Mouse (Mus musculus): ENCODE data around the gene Nmu. TPM values are rescaled to one million over a fixed set of nuclear protein-coding genes. Genes with fewer than 3 reads are reported as not detected.

Nmu gene
- 1.1 and 2.7 TPM in 2 replicates for polyA plus RNA-seq (2014; fragmentation: Nextera tagmentation; extraction: Ambion mirVana)

DNA sequence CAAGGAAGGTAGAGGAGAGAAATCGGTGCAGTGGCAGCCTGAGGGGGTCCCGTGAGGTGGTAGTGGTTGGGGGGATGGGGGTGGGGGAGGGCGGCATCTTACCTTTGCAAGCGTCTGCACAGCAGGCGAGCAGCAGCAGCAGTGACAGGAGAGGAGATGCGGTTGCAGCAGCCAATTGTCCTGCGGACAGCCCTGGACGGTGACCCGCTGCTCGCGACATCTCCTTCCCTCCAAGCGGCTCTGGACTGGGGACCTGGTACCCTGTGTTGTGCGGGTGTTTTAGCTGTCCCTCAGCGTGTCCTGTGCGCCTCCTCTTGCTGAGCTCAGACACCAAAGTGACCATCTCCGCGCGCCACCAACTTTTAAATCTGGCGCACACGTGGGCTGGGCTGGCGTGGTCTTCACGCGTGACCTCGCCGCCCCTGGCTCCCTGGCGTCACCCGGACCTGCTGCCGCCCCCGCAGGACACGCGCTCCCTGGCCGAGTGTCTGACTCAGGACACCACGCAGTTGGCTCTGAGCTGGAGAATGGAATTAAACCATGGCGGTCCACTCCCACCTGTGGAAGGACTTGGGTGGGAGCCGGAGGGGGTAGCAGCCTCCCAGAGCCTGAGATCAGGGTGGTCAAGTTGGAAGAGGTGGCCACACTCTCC is at the start of gene Nmu:
TSS of gene Nmu (minus strand) at position 336 of the 652 bp plus-strand sequence.
- Histone ChIP-seq H3K27ac (ENCODE audit: low read depth, low read length) (no peak within 1 kb of the TSS), H3K27me3 (ENCODE audit: control insufficient read depth, insufficient read depth, low read length) (peaks cover 6% of the 10 kb centered on the region; the same call in 1 of the 2 replicates), H3K9ac (replicated peaks; ENCODE audit: low read depth, low read length) (no peak within 1 kb of the TSS), H3K4me3 (ENCODE audit: low read depth, low read length) (peak within 1 kb of the TSS; percentile 26), H3K36me3 (ENCODE audit: control insufficient read depth, insufficient read depth, low read length) (no peaks in the 10 kb centered on the region), H3K4me1 (ENCODE audit: control insufficient read depth, insufficient read depth, low read length) (0 out of 2 replicates have a peak, but pooled peaks cover 4% of the 10 kb centered on the region), H3K4me2 (ENCODE audit: low read depth, low read length) (peak within 1 kb of the TSS; percentile 56), H3K9me3 (ENCODE audit: control insufficient read depth, low read length) (no peaks in the 10 kb centered on the region)
- WGBS = 7% methylated on average over 34 of the region's 35 CpGs
- ATAC-seq (ENCODE audit: low read depth) = no peak

DNA sequence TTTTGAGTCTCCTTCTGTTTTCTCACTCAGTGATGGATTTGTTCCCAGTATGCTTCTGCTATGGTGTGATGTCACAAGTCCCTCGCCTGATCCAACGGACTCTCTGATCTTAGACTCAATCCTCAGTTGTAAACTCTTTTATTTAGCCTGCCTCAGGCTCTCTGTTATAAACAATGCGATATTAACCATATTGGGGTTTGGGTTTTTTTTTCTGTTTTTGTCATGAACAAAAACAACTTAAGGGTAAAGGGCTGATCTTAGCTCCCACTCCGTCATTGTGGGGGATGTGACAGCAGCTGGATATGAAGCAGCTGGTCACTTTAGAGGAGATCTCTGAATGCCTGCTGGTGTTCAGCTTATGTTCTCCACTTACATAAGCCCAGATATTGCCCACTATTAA is 48.1 kb upstream of the Nmu start:
- H3K9ac ChIP-seq (replicated peaks; ENCODE audit: low read depth, low read length) = no peak overlapping the region
- H3K27ac ChIP-seq (ENCODE audit: low read depth, low read length) = no peak overlapping the region
- no peaks in the 10 kb centered on the region for H3K9me3 ChIP-seq (ENCODE audit: control insufficient read depth, low read length)
- no peak for ATAC-seq (ENCODE audit: low read depth)
- H3K4me3 ChIP-seq (ENCODE audit: low read depth, low read length) = no peak overlapping the region
- no peaks in the 10 kb centered on the region for H3K27me3 ChIP-seq (ENCODE audit: control insufficient read depth, insufficient read depth, low read length)
- no peaks in the 10 kb centered on the region for H3K4me1 ChIP-seq (ENCODE audit: control insufficient read depth, insufficient read depth, low read length)
- H3K36me3 ChIP-seq (ENCODE audit: control insufficient read depth, insufficient read depth, low read length) = no peaks in the 10 kb centered on the region
- no peak overlapping the region for H3K4me2 ChIP-seq (ENCODE audit: low read depth, low read length)
- WGBS = 91% methylated on average over 4 of the region's 4 CpGs

DNA sequence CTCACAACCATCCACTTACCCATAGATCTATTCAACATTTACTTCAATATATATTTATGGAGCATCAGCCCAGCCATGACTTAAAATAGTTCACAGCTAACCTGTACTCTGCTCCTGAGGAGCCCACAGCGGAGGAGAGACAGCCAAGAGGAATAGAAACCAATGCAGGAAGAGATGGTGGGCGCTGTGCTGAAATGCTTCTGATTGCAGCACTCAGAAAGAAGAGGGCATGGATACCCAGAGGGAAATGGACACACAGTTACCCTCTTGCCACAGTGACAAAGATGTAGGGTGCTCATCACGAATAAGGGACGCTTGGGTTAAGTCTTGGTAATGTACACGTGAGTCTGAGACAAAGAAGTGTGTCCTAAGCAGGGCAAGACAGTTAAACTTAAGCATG is 30.8 kb upstream of the Nmu start:
- H3K4me3 ChIP-seq (ENCODE audit: low read depth, low read length) = no peak overlapping the region
- no peaks in the 10 kb centered on the region for H3K36me3 ChIP-seq (ENCODE audit: control insufficient read depth, insufficient read depth, low read length)
- no peak overlapping the region for H3K9ac ChIP-seq (replicated peaks; ENCODE audit: low read depth, low read length)
- no peaks in the 10 kb centered on the region for H3K4me1 ChIP-seq (ENCODE audit: control insufficient read depth, insufficient read depth, low read length)
- 93% methylated on average over 5 of the region's 5 CpGs for WGBS
- no peak overlapping the region for H3K4me2 ChIP-seq (ENCODE audit: low read depth, low read length)
- no peak overlapping the region for H3K27ac ChIP-seq (ENCODE audit: low read depth, low read length)
- no peaks in the 10 kb centered on the region for H3K27me3 ChIP-seq (ENCODE audit: control insufficient read depth, insufficient read depth, low read length)
- no peak for ATAC-seq (ENCODE audit: low read depth)
- H3K9me3 ChIP-seq (ENCODE audit: control insufficient read depth, low read length) = no peaks in the 10 kb centered on the region

DNA sequence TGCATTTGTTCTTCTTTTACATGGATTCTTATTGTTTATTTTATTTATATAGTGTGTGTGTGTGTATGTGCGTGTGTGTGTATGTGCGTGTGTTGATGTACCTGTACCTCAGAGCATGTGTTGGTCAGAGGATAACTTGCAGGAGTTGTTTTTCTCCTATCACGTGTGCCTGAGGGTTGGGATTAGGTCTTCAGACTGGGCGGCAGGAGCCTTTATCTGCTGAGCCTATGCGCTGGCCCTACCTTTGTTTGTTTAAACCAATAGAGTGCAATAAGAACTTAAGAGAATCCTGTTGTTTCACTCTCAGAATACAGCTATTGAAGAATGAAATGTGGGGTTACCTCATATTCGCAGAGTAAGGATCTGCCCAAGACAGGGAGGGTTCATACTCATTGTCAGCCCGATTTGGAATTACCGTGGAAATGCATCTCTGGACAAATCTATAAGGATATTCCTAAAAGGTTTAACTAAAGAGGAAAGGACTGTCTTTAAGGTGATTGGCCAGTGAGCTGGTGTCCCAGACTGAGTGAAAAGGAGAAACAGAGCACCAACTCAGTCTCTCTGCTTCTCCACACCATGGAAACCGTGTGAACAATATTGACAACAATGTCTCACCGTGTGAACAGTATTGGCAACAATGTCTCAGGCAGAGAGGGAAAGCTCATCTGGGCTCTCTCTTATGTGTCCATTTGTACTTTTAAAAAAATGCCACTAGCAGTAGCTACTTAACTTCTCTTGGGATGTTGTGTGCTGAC is 25.6 kb upstream of the Nmu start:
- no peak overlapping the region for H3K27ac ChIP-seq (ENCODE audit: low read depth, low read length)
- H3K27me3 ChIP-seq (ENCODE audit: control insufficient read depth, insufficient read depth, low read length) = no peaks in the 10 kb centered on the region
- no peaks in the 10 kb centered on the region for H3K9me3 ChIP-seq (ENCODE audit: control insufficient read depth, low read length)
- H3K36me3 ChIP-seq (ENCODE audit: control insufficient read depth, insufficient read depth, low read length) = no peaks in the 10 kb centered on the region
- no peak for ATAC-seq (ENCODE audit: low read depth)
- WGBS = 86% methylated on average over 10 of the region's 10 CpGs
- H3K9ac ChIP-seq (replicated peaks; ENCODE audit: low read depth, low read length) = no peak overlapping the region
- no peak overlapping the region for H3K4me3 ChIP-seq (ENCODE audit: low read depth, low read length)
- H3K4me1 ChIP-seq (ENCODE audit: control insufficient read depth, insufficient read depth, low read length) = no peaks in the 10 kb centered on the region
- no peak overlapping the region for H3K4me2 ChIP-seq (ENCODE audit: low read depth, low read length)

DNA sequence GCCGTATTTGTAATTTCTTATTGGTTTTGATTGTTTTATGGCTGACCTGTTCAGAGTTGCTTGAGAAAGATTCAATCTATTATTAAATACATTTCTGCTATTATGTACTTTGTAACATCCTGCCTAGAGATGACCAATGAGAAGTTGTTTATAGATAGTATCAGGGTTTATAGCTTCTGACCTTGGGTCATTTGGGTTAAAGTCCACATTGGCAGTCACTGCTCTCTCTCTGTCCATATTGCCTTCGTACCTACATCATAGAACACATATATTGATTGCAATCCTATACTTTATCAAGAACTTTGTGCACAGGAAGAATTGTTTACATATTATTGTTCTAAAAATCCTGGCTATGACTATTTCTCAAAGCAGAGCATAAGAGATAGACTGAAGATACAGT is 24.9 kb upstream of the Nmu start:
- Histone ChIP-seq H3K27ac (ENCODE audit: low read depth, low read length) (no peak overlapping the region), H3K4me2 (ENCODE audit: low read depth, low read length) (no peak overlapping the region), H3K4me1 (ENCODE audit: control insufficient read depth, insufficient read depth, low read length) (no peaks in the 10 kb centered on the region), H3K36me3 (ENCODE audit: control insufficient read depth, insufficient read depth, low read length) (no peaks in the 10 kb centered on the region), H3K4me3 (ENCODE audit: low read depth, low read length) (no peak overlapping the region), H3K9ac (replicated peaks; ENCODE audit: low read depth, low read length) (no peak overlapping the region), H3K9me3 (ENCODE audit: control insufficient read depth, low read length) (no peaks in the 10 kb centered on the region), H3K27me3 (ENCODE audit: control insufficient read depth, insufficient read depth, low read length) (no peaks in the 10 kb centered on the region)
- 98% methylated on average over 2 of the region's 2 CpGs for WGBS
- ATAC-seq (ENCODE audit: low read depth) = no peak

DNA sequence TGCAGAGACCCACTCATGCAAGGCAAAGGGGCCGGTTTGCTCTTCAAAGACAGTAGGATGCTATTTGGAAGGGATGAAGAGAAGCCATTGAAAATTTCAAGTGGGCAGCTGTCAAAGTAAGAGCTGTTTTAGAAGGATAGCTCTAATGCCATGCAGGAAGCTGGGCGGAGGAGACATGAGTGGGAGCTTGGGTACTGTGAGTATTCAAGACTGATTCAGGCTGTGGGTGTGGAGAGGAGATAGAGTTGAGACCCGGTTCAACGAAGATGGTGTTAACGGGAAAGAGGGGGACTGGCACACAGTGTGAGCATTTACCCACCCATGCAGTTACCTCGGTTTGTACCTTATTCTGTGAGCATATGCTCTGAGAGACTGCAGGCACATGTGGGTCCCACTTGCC is 20.1 kb upstream of the Nmu start:
- WGBS = 80% methylated on average over 6 of the region's 6 CpGs

DNA sequence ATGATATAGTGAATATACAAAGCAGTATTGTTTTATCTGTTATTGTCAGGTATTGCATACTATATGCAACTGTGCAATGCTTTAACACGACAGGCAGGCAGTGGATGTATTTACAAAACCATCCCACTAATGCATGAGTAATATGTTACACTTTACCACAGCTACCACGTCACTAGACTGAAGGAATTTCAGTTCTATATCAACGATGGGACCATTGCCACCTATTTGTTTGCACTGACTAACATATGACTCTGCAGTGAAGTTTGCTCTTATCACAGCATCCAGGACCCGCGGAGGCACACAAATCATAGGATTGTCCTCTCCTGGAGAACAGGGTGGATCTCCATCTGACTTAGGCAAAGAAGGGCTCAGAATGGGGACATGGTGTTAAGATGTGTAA is 18.2 kb upstream of the Nmu start:
- H3K36me3 ChIP-seq (ENCODE audit: control insufficient read depth, insufficient read depth, low read length) = no peaks in the 10 kb centered on the region
- no peaks in the 10 kb centered on the region for H3K27me3 ChIP-seq (ENCODE audit: control insufficient read depth, insufficient read depth, low read length)
- H3K9me3 ChIP-seq (ENCODE audit: control insufficient read depth, low read length) = no peaks in the 10 kb centered on the region
- ATAC-seq (ENCODE audit: low read depth) = no peak
- whole genome bisulfite sequencing = 91% methylated on average over 5 of the region's 5 CpGs
- no peak overlapping the region for H3K4me2 ChIP-seq (ENCODE audit: low read depth, low read length)
- H3K4me3 ChIP-seq (ENCODE audit: low read depth, low read length) = no peak overlapping the region
- no peak overlapping the region for H3K27ac ChIP-seq (ENCODE audit: low read depth, low read length)
- no peak overlapping the region for H3K9ac ChIP-seq (replicated peaks; ENCODE audit: low read depth, low read length)
- H3K4me1 ChIP-seq (ENCODE audit: control insufficient read depth, insufficient read depth, low read length) = no peaks in the 10 kb centered on the region

More for the DNA sequence above, 20.1 kb upstream of the Nmu start:
- H3K4me2 ChIP-seq (ENCODE audit: low read depth, low read length) = no peak overlapping the region
- no peak for ATAC-seq (ENCODE audit: low read depth)
- no peaks in the 10 kb centered on the region for H3K4me1 ChIP-seq (ENCODE audit: control insufficient read depth, insufficient read depth, low read length)
- H3K27ac ChIP-seq (ENCODE audit: low read depth, low read length) = no peak overlapping the region
- no peak overlapping the region for H3K4me3 ChIP-seq (ENCODE audit: low read depth, low read length)
- H3K27me3 ChIP-seq (ENCODE audit: control insufficient read depth, insufficient read depth, low read length) = no peaks in the 10 kb centered on the region
- H3K9ac ChIP-seq (replicated peaks; ENCODE audit: low read depth, low read length) = no peak overlapping the region
- H3K9me3 ChIP-seq (ENCODE audit: control insufficient read depth, low read length) = no peaks in the 10 kb centered on the region
- H3K36me3 ChIP-seq (ENCODE audit: control insufficient read depth, insufficient read depth, low read length) = no peaks in the 10 kb centered on the region

DNA sequence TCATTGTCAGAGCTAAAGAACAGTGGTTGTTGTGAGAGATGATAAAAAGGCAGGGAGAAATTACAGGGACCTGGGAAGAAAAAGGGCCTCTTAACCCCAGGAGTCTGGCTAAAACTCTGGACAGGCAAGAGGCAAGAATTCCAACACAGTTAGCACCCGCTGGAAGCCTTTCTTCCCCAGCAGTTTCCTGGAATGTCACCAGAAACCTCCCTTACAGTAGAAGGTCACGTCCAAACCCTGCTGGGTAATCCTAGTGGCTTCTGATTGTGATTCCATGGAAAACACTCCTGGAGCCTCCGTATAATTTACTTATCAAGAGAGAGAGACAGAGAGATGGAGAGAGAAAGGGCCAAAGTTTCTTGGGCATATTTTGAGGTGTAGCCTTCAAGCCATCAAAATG is 15.6 kb upstream of the Nmu start:
- no peak overlapping the region for H3K4me3 ChIP-seq (ENCODE audit: low read depth, low read length)
- no peaks in the 10 kb centered on the region for H3K4me1 ChIP-seq (ENCODE audit: control insufficient read depth, insufficient read depth, low read length)
- H3K27ac ChIP-seq (ENCODE audit: low read depth, low read length) = no peak overlapping the region
- 48% methylated on average over 3 of the region's 3 CpGs for WGBS
- no peaks in the 10 kb centered on the region for H3K27me3 ChIP-seq (ENCODE audit: control insufficient read depth, insufficient read depth, low read length)
- H3K9me3 ChIP-seq (ENCODE audit: control insufficient read depth, low read length) = no peaks in the 10 kb centered on the region
- no peak overlapping the region for H3K9ac ChIP-seq (replicated peaks; ENCODE audit: low read depth, low read length)
- no peak overlapping the region for H3K4me2 ChIP-seq (ENCODE audit: low read depth, low read length)
- no peak for ATAC-seq (ENCODE audit: low read depth)
- no peaks in the 10 kb centered on the region for H3K36me3 ChIP-seq (ENCODE audit: control insufficient read depth, insufficient read depth, low read length)

DNA sequence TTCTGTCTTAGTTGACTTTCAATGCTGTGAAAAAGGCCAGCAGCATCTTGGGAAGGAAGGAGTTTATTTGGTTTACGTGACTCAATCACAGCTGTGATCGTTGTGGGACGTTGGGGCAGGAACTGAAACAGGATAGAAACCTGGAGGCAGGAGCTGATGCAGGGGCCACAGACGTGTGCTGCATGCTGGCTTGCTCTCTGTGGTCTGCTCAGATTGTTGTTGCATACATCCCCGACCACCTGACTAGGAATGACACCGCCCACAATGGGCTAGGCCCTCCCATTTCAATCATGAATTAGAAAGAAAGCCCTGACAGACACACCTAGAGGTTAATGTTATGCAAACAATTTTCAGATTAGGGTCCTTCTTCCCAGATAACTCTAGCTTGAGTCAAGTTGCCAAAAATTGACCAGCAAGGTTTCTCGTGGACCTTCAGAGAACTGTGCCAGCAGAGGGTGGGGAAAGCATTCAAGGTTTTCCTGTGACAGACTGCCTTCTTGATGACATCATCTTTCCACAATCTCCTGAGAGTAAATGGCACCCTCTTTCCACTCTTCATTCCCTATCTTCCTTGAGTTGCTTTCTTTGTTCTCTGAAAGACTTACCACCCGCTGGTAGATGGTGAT is 5.7 kb upstream of the Nmu start:
- no peaks in the 10 kb centered on the region for H3K4me1 ChIP-seq (ENCODE audit: control insufficient read depth, insufficient read depth, low read length)
- no peak for ATAC-seq (ENCODE audit: low read depth)
- WGBS = 86% methylated on average over 8 of the region's 8 CpGs
- H3K9ac ChIP-seq (replicated peaks; ENCODE audit: low read depth, low read length) = no peak overlapping the region
- no peak overlapping the region for H3K4me3 ChIP-seq (ENCODE audit: low read depth, low read length)
- H3K27ac ChIP-seq (ENCODE audit: low read depth, low read length) = no peak overlapping the region
- no peaks in the 10 kb centered on the region for H3K9me3 ChIP-seq (ENCODE audit: control insufficient read depth, low read length)
- no peaks in the 10 kb centered on the region for H3K36me3 ChIP-seq (ENCODE audit: control insufficient read depth, insufficient read depth, low read length)
- no peaks in the 10 kb centered on the region for H3K27me3 ChIP-seq (ENCODE audit: control insufficient read depth, insufficient read depth, low read length)
- no peak overlapping the region for H3K4me2 ChIP-seq (ENCODE audit: low read depth, low read length)
